8 mouse cellular contexts compared by ENCODE assay signal in the genomic region with DNA sequence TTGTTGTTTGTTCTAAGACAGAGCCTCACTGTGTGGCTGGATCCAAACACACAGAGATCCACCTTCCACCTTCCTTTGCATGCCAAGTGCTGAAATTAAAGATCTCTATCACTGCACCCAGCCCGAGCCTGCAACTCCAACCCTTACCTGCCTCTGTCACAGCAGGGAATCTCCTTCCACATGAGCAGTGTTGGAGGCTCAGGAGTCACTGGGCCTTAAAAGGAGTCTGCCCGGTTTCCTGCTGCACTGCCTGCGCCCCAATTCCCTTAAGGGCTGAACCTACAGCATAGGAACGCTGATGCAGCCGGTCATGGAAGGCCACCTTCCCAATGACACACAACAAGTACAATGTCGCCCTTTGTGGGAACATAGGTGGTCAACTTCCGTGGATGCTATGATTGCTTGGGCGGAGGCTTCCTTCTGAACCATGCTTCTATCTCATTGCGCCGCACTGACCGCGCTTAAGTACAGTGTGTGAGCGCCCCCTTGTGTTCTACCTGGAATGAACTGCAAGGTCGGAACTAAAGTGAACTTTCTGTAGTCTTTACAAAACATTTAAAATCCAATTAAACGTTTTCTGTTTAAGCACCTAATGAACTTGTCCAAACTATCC. TPM values are rescaled to one million over a fixed set of nuclear protein-coding genes. Genes with fewer than 3 reads are reported as not detected.
DNase-seq lines count a peak whose midpoint lies in the region; ATAC-seq lines count a peak whose summit lies in the region.

No protein-coding gene starts in this region.

- ATAC-seq in activated CD4-positive, CD25-positive, alpha-beta regulatory T cell, adult 4 months = peak; percentile 73
- peak; percentile 61 for ATAC-seq in megakaryocyte-erythroid progenitor cell, adult 5-6 weeks (replicated peaks; ENCODE audit: low FRiP score, low TSS enrichment, poor library complexity, severe bottlenecking)

- peak; percentile 61 to 80 for DNase-seq in cerebellum, postnatal 4 days (ENCODE audit: low spot score in 2 of 2)
- DNase-seq in gastrocnemius, adult 8-10 months (ENCODE audit: low spot score in 2 of 2) = peak; percentile 34 to 45
- DNase-seq in hindlimb bud, embryonic 11.5 days (ENCODE audit: extremely low spot score, low read depth, low spot score) = peak; percentile 57
- peak; percentile 80 to 84 for DNase-seq in left cerebral cortex, adult 18-20 months (ENCODE audit: low spot score in 2 of 2)
- DNase-seq in right cerebral cortex, postnatal 25 days = peak; percentile 52
- peak; percentile 33 for DNase-seq in yolk sac, embryonic 10.5 days (ENCODE audit: low spot score)

RNA-seq across cellular contexts. Expression of a gene that starts 49.5 kb away (rescaled TPM):
- polyA plus RNA-seq in activated CD4-positive, CD25-positive, alpha-beta regulatory T cell, adult 4 months (2017; shearing (Covaris generic)) = 1 to 10 TPM; 3.9 to 7.7 TPM
- total RNA-seq in gastrocnemius, adult 8-10 months (2022) = not detected
- 1 to 10 TPM; 1.1 to 1.2 TPM for total RNA-seq in left cerebral cortex, adult 18-20 months (2021)
- not detected in 2 replicates for total RNA-seq in megakaryocyte-erythroid progenitor cell, adult 5-6 weeks (2014; fragmentation: Nextera tagmentation)
- total RNA-seq in megakaryocyte-erythroid progenitor cell, adult 5-6 weeks (2017) = 0.42 and 1.2 TPM in 2 replicates

RNA-seq across cellular contexts. Expression of a gene that starts 51.7 kb away (rescaled TPM):
- polyA plus RNA-seq in activated CD4-positive, CD25-positive, alpha-beta regulatory T cell, adult 4 months (2017; shearing (Covaris generic)) = 1 to 10 TPM; 5.9 to 7.0 TPM
- 10 to 100 TPM; 69.6 to 95.4 (median 74.2) TPM for total RNA-seq in gastrocnemius, adult 8-10 months (2022)
- total RNA-seq in left cerebral cortex, adult 18-20 months (2021) = 10 to 100 TPM; 41.3 to 43.5 TPM
- 31.2 and 33.9 TPM in 2 replicates for total RNA-seq in megakaryocyte-erythroid progenitor cell, adult 5-6 weeks (2014; fragmentation: Nextera tagmentation)
- total RNA-seq in megakaryocyte-erythroid progenitor cell, adult 5-6 weeks (2017) = 31.1 and 37.7 TPM in 2 replicates

Comparison
In these comparisons a context has a peak if more than half of its experiments do, and no peak if none do; other contexts are left out.
1. Peak in every context shown above with its lines: DNase-seq and ATAC-seq.